Mouse (Mus musculus) neural tube, embryonic 14.5 days (tissue): ENCODE measurements at regions not wholly inside any gene's neighbourhood (a gene's known extent, or its start where the extent isn't known, plus 50 kb on each side); places are given as distances from the start of the nearest gene placed in this dataset.

ENCODE experiments used
- ATAC-seq: fragments of 200-750 bp; cut with Nextera tagmentation; 2 replicates; pipeline ENCODE4 v1.8.0; 2017; ENCODE audit warnings: low read depth, mild to moderate bottlenecking, moderate TSS enrichment, moderate library complexity
- H3K27ac ChIP-seq: fragments of 300-500 bp; sonication (generic); 2 replicates; pipeline ENCODE4 v1.5.1; 2014; ENCODE audit warnings: low read depth, mild to moderate bottlenecking, control low read depth, low read length, moderate library complexity, mixed read lengths
- H3K27me3 ChIP-seq: fragments of 300-500 bp; sonication (generic); 2 replicates; pipeline ENCODE4 v1.6.1; 2014; ENCODE audit warnings: low read length; ENCODE audit not compliant: control insufficient read depth, insufficient read depth
- H3K36me3 ChIP-seq: fragments of 300-500 bp; sonication (generic); 2 replicates; pipeline ENCODE4 v1.6.1; 2014; ENCODE audit warnings: low read length, mixed read lengths; ENCODE audit not compliant: control insufficient read depth, insufficient read depth
- H3K4me1 ChIP-seq: fragments of 300-500 bp; sonication (generic); 2 replicates; pipeline ENCODE4 v1.6.1; 2014; ENCODE audit warnings: low read length; ENCODE audit not compliant: control insufficient read depth, insufficient read depth
- H3K4me2 ChIP-seq: fragments of 300-500 bp; sonication (generic); 2 replicates; pipeline ENCODE4 v1.6.1; 2014; ENCODE audit warnings: mild to moderate bottlenecking, low read depth, low read length, control low read depth
- H3K4me3 ChIP-seq: fragments of 300-500 bp; sonication (generic); 2 replicates; pipeline ENCODE4 v1.5.1; 2014; ENCODE audit warnings: low read depth, low read length, control low read depth, mixed read lengths
- H3K9ac ChIP-seq: fragments of 300-500 bp; sonication (generic); replicated peaks from 2 replicates; pipeline ENCODE4 v1.6.1; 2014; ENCODE audit warnings: low read depth, mild to moderate bottlenecking, control low read depth, low read length, mixed read lengths
- H3K9me3 ChIP-seq: fragments of 300-500 bp; sonication (generic); 2 replicates; pipeline ENCODE4 v1.6.1; 2016; ENCODE audit warnings: low read length; ENCODE audit not compliant: control insufficient read depth
- WGBS: fragments of 180-500 bp; shearing (Covaris S2); extraction: QIAGEN DNeasy Blood & Tissue Kit; methylation state at CpG from one replicate; pipeline ENCODE4 v1.1.7; 2014; 5-methylcytosine and 5-hydroxymethylcytosine counted together

DNA sequence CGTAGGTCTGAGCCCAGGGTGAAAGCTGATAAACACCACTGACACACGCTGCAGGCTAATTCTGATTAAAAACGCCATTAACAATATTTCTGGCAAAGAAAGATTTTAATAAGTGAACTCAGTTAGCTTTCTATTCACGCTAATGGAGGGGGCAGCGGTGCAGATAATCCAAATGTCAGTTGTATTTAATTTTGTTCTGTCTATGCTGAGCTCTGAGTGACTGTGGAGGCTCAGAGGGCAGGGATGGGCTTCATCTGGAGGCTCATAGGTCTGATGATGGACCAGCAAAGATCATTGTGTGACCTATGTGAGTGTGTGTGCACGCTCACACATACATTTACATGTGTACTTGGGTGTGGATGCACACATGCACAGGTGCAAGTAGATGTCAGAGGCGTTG, 134.3 kb upstream of the Thsd7b start:
- Histone ChIP-seq H3K4me1 (no peaks in the 10 kb centered on the region), H3K4me3 (no peak overlapping the region), H3K9me3 (no peaks in the 10 kb centered on the region), H3K36me3 (no peaks in the 10 kb centered on the region), H3K9ac (no peak overlapping the region), H3K27ac (no peak overlapping the region), H3K27me3 (no peaks in the 10 kb centered on the region), H3K4me2 (no peak overlapping the region)
- 83% methylated on average over 7 of the region's 7 CpGs for WGBS
- ATAC-seq, result no peak

- Histone ChIP-seq H3K4me3 (no peak overlapping the region), H3K9ac (no peak overlapping the region), H3K27ac (no peak overlapping the region), H3K4me1 (no peaks in the 10 kb centered on the region), H3K4me2 (no peak overlapping the region), H3K27me3 (no peaks in the 10 kb centered on the region), H3K36me3 (no peaks in the 10 kb centered on the region), H3K9me3 (no peaks in the 10 kb centered on the region)
- ATAC-seq, result no peak
- WGBS, result 75% methylated on average over 1 of the region's 1 CpGs
Observed at GRCm38 (mm10) chr1:129106961-129107557, 166.0 kb upstream of the Thsd7b start.

GRCm38 (mm10) chr1:129100997-129101396, 172.1 kb upstream of the Thsd7b start:
- no peak overlapping the region for H3K4me2 ChIP-seq
- H3K36me3 ChIP-seq, result no peaks in the 10 kb centered on the region
- no peak for ATAC-seq
- H3K4me3 ChIP-seq, result no peak overlapping the region
- no peak overlapping the region for H3K27ac ChIP-seq
- 83% methylated on average over 8 of the region's 8 CpGs for WGBS
- no peak overlapping the region for H3K9ac ChIP-seq
- no peaks in the 10 kb centered on the region for H3K27me3 ChIP-seq
- no peaks in the 10 kb centered on the region for H3K4me1 ChIP-seq
- H3K9me3 ChIP-seq, result no peaks in the 10 kb centered on the region

GRCm38 (mm10) chr1:129078274-129078673, 194.8 kb upstream of the Thsd7b start:
- no peaks in the 10 kb centered on the region for H3K36me3 ChIP-seq
- no peak overlapping the region for H3K4me3 ChIP-seq
- no peaks in the 10 kb centered on the region for H3K4me1 ChIP-seq
- H3K27me3 ChIP-seq, result no peaks in the 10 kb centered on the region
- 74% methylated on average over 3 of the region's 3 CpGs for WGBS
- ATAC-seq, result no peak
- H3K9me3 ChIP-seq, result no peaks in the 10 kb centered on the region
- no peak overlapping the region for H3K9ac ChIP-seq
- H3K4me2 ChIP-seq, result no peak overlapping the region
- no peak overlapping the region for H3K27ac ChIP-seq

- Histone ChIP-seq H3K9me3 (no peaks in the 10 kb centered on the region), H3K4me2 (no peak overlapping the region), H3K36me3 (no peaks in the 10 kb centered on the region), H3K9ac (no peak overlapping the region), H3K27ac (no peak overlapping the region), H3K4me1 (no peaks in the 10 kb centered on the region), H3K27me3 (no peaks in the 10 kb centered on the region), H3K4me3 (no peak overlapping the region)
- 80% methylated on average over 6 of the region's 6 CpGs for WGBS
- ATAC-seq, result no peak
Observed at GRCm38 (mm10) chr1:129057182-129057581, 215.9 kb upstream of the Thsd7b start.

DNA sequence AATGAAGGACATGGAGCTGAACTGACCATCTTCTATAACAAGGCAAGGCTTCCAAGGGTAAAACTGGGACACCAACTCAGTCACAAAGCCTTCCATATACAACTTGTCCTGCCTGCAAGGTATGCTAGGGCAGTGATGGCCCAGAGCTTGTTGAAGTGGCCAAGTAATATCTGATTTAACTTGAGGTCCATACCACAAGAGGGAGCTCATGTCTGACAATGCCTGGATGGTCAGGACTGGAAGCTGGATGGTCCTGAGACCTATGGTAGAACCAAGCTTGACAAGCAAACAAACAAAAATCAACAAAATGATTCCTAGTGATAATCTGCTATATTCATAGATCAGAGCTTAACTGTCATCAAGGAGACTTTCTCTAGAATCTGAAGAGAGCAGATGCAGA, 217.8 kb upstream of the Thsd7b start:
- Histone ChIP-seq H3K4me2 (no peak overlapping the region), H3K36me3 (no peaks in the 10 kb centered on the region), H3K9ac (no peak overlapping the region), H3K4me1 (no peaks in the 10 kb centered on the region), H3K27ac (no peak overlapping the region), H3K27me3 (no peaks in the 10 kb centered on the region), H3K9me3 (no peaks in the 10 kb centered on the region), H3K4me3 (no peak overlapping the region)
- ATAC-seq, result no peak

- H3K36me3 ChIP-seq, result no peaks in the 10 kb centered on the region
- 69% methylated on average over 5 of the region's 5 CpGs for WGBS
Observed at GRCm38 (mm10) chr1:129033707-129034106, 239.4 kb upstream of the Thsd7b start.

DNA sequence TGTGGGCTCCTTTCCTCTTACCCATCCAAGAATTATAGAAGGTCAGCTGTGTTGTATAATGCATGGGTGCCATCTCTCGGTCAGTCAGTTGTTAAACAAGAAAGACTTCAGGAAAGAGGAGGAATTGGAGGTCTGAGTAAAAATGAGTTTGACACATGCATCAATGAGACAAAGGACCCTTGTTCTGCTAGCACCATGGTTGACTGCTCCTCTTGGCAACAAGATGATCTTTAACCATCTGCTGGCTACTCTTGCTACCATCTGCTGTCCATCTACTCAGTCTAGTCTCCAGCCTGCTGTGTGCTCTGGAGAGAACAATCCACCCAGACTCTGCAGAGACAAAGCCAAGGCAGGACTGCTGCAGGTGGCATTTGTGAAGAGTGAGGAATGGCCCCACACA, 267.2 kb upstream of the Thsd7b start:
- WGBS, result 74% methylated on average over 1 of the region's 1 CpGs
- Histone ChIP-seq H3K27ac (no peak overlapping the region), H3K36me3 (no peaks in the 10 kb centered on the region), H3K9ac (no peak overlapping the region), H3K4me2 (no peak overlapping the region), H3K27me3 (no peaks in the 10 kb centered on the region), H3K4me3 (no peak overlapping the region), H3K9me3 (no peaks in the 10 kb centered on the region), H3K4me1 (no peaks in the 10 kb centered on the region)
- ATAC-seq, result no peak

More at GRCm38 (mm10) chr1:129033707-129034106, 239.4 kb upstream of the Thsd7b start:
- ATAC-seq, result no peak
- Histone ChIP-seq H3K4me1 (no peaks in the 10 kb centered on the region), H3K27ac (no peak overlapping the region), H3K9me3 (no peaks in the 10 kb centered on the region), H3K9ac (no peak overlapping the region), H3K4me2 (no peak overlapping the region), H3K27me3 (no peaks in the 10 kb centered on the region), H3K4me3 (no peak overlapping the region)

- Histone ChIP-seq H3K27me3 (no peaks in the 10 kb centered on the region), H3K9me3 (no peaks in the 10 kb centered on the region), H3K27ac (no peak overlapping the region), H3K4me3 (no peak overlapping the region), H3K4me2 (no peak overlapping the region), H3K36me3 (no peaks in the 10 kb centered on the region), H3K4me1 (no peaks in the 10 kb centered on the region), H3K9ac (no peak overlapping the region)
- no peak for ATAC-seq
- WGBS, result 72% methylated on average over 2 of the region's 2 CpGs
Observed at GRCm38 (mm10) chr1:129002286-129002685, 270.8 kb upstream of the Thsd7b start.

- Histone ChIP-seq H3K4me3 (no peak overlapping the region), H3K4me1 (no peaks in the 10 kb centered on the region), H3K36me3 (no peaks in the 10 kb centered on the region), H3K4me2 (no peak overlapping the region), H3K27ac (no peak overlapping the region), H3K27me3 (no peaks in the 10 kb centered on the region), H3K9ac (no peak overlapping the region), H3K9me3 (no peaks in the 10 kb centered on the region)
- no peak for ATAC-seq
Observed at GRCm38 (mm10) chr1:129001766-129002165, 271.3 kb upstream of the Thsd7b start.
